Mouse (Mus musculus): Measurements from ENCODE around the gene Slc7a1. TPM values are rescaled to one million over a fixed set of nuclear protein-coding genes. Genes with fewer than 3 reads are reported as not detected.

Gene Slc7a1
- polyA plus RNA-seq, 1 experiment from 2014 or later: 13.0 TPM

GRCm38 (mm10) chr5:148289951-148290350, 109.8 kb downstream of the Slc7a1 start:
- WGBS: 74% methylated on average over 7 of the region's 7 CpGs
- H3K4me3 ChIP-seq: no peak overlapping the region
- no peak overlapping the region for H3K27ac ChIP-seq (replicated peaks)
- H3K9me3 ChIP-seq: peaks cover 3% of the 10 kb centered on the region; the same call in 1 of the 2 replicates
- no peaks in the 10 kb centered on the region for H3K27me3 ChIP-seq (replicated peaks; ENCODE audit: low read depth, poor library complexity, severe bottlenecking)
- H3K4me1 ChIP-seq: no peaks in the 10 kb centered on the region
- DNase-seq (ENCODE audit: low spot score): no peak
- H3K36me3 ChIP-seq (replicated peaks): no peaks in the 10 kb centered on the region

GRCm38 (mm10) chr5:148288804-148289203, 110.9 kb downstream of the Slc7a1 start:
- WGBS: 74% methylated on average over 18 of the region's 18 CpGs

GRCm38 (mm10) chr5:148287529-148287928, 112.2 kb downstream of the Slc7a1 start:
- Histone ChIP-seq H3K4me1 (no peaks in the 10 kb centered on the region), H3K9me3 (peaks cover 3% of the 10 kb centered on the region; the same call in 1 of the 2 replicates), H3K4me3 (no peak overlapping the region), H3K36me3 (replicated peaks) (no peaks in the 10 kb centered on the region), H3K27me3 (replicated peaks; ENCODE audit: low read depth, poor library complexity, severe bottlenecking) (no peaks in the 10 kb centered on the region), H3K27ac (replicated peaks) (no peak overlapping the region)
- DNase-seq (ENCODE audit: low spot score): no peak
- 92% methylated on average over 5 of the region's 5 CpGs for WGBS

More at GRCm38 (mm10) chr5:148288804-148289203, 110.9 kb downstream of the Slc7a1 start:
- H3K36me3 ChIP-seq (replicated peaks): no peaks in the 10 kb centered on the region
- peaks cover 3% of the 10 kb centered on the region; the same call in 1 of the 2 replicates for H3K9me3 ChIP-seq
- DNase-seq (ENCODE audit: low spot score): no peak
- no peak overlapping the region for H3K27ac ChIP-seq (replicated peaks)
- H3K4me3 ChIP-seq: no peak overlapping the region
- H3K27me3 ChIP-seq (replicated peaks; ENCODE audit: low read depth, poor library complexity, severe bottlenecking): no peaks in the 10 kb centered on the region
- no peaks in the 10 kb centered on the region for H3K4me1 ChIP-seq

- H3K4me1 ChIP-seq: no peaks in the 10 kb centered on the region
- no peaks in the 10 kb centered on the region for H3K9me3 ChIP-seq
- H3K36me3 ChIP-seq (replicated peaks): no peaks in the 10 kb centered on the region
- DNase-seq (ENCODE audit: low spot score): no peak
- H3K27ac ChIP-seq (replicated peaks): no peak overlapping the region
- no peak overlapping the region for H3K4me3 ChIP-seq
- no peaks in the 10 kb centered on the region for H3K27me3 ChIP-seq (replicated peaks; ENCODE audit: low read depth, poor library complexity, severe bottlenecking)
- WGBS: 92% methylated on average over 3 of the region's 3 CpGs
These were observed 116.1 kb downstream of the Slc7a1 start for GRCm38 (mm10) chr5:148283584-148283983.

- WGBS: 86% methylated on average over 2 of the region's 2 CpGs
- Histone ChIP-seq H3K36me3 (replicated peaks) (no peaks in the 10 kb centered on the region), H3K4me1 (no peaks in the 10 kb centered on the region), H3K9me3 (no peaks in the 10 kb centered on the region), H3K4me3 (no peak overlapping the region), H3K27me3 (replicated peaks; ENCODE audit: low read depth, poor library complexity, severe bottlenecking) (no peaks in the 10 kb centered on the region), H3K27ac (replicated peaks) (no peak overlapping the region)
- no peak for DNase-seq (ENCODE audit: low spot score)
These were observed 116.5 kb downstream of the Slc7a1 start for GRCm38 (mm10) chr5:148283177-148283576.

- H3K4me1 ChIP-seq: no peaks in the 10 kb centered on the region
- DNase-seq (ENCODE audit: low spot score): no peak
- H3K36me3 ChIP-seq (replicated peaks): no peaks in the 10 kb centered on the region
- no peaks in the 10 kb centered on the region for H3K9me3 ChIP-seq
- no peak overlapping the region for H3K27ac ChIP-seq (replicated peaks)
- no peaks in the 10 kb centered on the region for H3K27me3 ChIP-seq (replicated peaks; ENCODE audit: low read depth, poor library complexity, severe bottlenecking)
- WGBS: 91% methylated on average over 5 of the region's 5 CpGs
- no peak overlapping the region for H3K4me3 ChIP-seq
These were observed 117.1 kb downstream of the Slc7a1 start for GRCm38 (mm10) chr5:148282631-148283030.

- DNase-seq (ENCODE audit: low spot score): no peak
- Histone ChIP-seq H3K36me3 (replicated peaks) (no peaks in the 10 kb centered on the region), H3K9me3 (no peaks in the 10 kb centered on the region), H3K4me1 (no peaks in the 10 kb centered on the region), H3K27ac (replicated peaks) (no peak overlapping the region), H3K27me3 (replicated peaks; ENCODE audit: low read depth, poor library complexity, severe bottlenecking) (no peaks in the 10 kb centered on the region), H3K4me3 (no peak overlapping the region)
- 80% methylated on average over 6 of the region's 6 CpGs for WGBS
These were observed 117.6 kb downstream of the Slc7a1 start for GRCm38 (mm10) chr5:148282093-148282492.

GRCm38 (mm10) chr5:148280321-148280720, 119.4 kb downstream of the Slc7a1 start:
- Histone ChIP-seq H3K36me3 (replicated peaks) (no peaks in the 10 kb centered on the region), H3K27me3 (replicated peaks; ENCODE audit: low read depth, poor library complexity, severe bottlenecking) (no peaks in the 10 kb centered on the region), H3K9me3 (no peaks in the 10 kb centered on the region), H3K4me3 (no peak overlapping the region), H3K27ac (replicated peaks) (no peak overlapping the region), H3K4me1 (no peaks in the 10 kb centered on the region)
- 90% methylated on average over 5 of the region's 5 CpGs for WGBS
- no peak for DNase-seq (ENCODE audit: low spot score)

GRCm38 (mm10) chr5:148278233-148278632, 121.5 kb downstream of the Slc7a1 start:
- DNase-seq (ENCODE audit: low spot score): no peak
- Histone ChIP-seq H3K4me1 (no peaks in the 10 kb centered on the region), H3K27ac (replicated peaks) (no peak overlapping the region), H3K27me3 (replicated peaks; ENCODE audit: low read depth, poor library complexity, severe bottlenecking) (no peaks in the 10 kb centered on the region), H3K36me3 (replicated peaks) (no peaks in the 10 kb centered on the region), H3K4me3 (no peak overlapping the region), H3K9me3 (no peaks in the 10 kb centered on the region)
- WGBS: 79% methylated on average over 8 of the region's 8 CpGs

Other genes with a start within 250 kb of the Slc7a1 start
- gene Ubl3, start 152.9 kb upstream of the Slc7a1 start, polyA plus RNA-seq (2016; fragmentation: Nextera tagmentation; extraction: Ambion mirVana): 55.4 and 56.3 TPM in 2 replicates

Data from embryonic facial prominence, embryonic 10.5 days (tissue).